Mouse (Mus musculus) neural tube, postnatal 0 days (tissue): ENCODE measurements around the gene Mup13. TPM values are rescaled to one million over a fixed set of nuclear protein-coding genes. Genes with fewer than 3 reads are reported as not detected.

Source experiments
- polyA plus RNA-seq: library from polyadenylated mRNA; unstranded; fragments of >200 nt; fragmentation: Nextera tagmentation; extraction: Ambion mirVana; gene quantifications from 2 replicates; pipeline ENCODE4 v1.2.1, GENCODE M21; 2015

Gene Mup13
- polyA plus RNA-seq = not detected in 2 replicates

DNA sequence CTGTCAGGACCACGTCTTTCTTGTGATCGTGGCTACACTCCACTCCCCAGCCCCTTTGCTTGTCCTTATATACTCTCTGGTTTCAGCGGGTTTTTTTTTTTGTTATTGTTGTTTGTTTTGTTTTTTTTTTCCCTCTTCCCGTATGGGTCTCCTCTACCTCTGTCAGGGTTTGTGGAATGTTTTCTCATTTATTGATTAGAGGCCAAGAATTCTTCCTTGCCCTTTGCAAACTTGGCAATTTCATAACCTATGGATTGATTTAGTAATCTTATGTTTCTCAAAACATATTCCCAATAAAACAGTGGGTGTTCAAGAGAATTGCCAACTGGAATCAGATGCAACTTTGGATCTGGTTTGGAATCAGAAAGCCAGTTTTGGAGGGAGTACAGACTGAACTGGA, at the start of gene Mup13:
Gene Mup13, minus strand, starts transcription at position 101 of the 400 bp plus-strand sequence.

Other genes starting within 250 kb of the Mup13 start
- gene Mup14, start 75.7 kb upstream of the Mup13 start, polyA plus RNA-seq = not detected in 2 replicates
- gene Mup15, start 211.5 kb upstream of the Mup13 start, polyA plus RNA-seq = not detected in 2 replicates